Mouse (Mus musculus) stomach, postnatal 0 days (tissue): ENCODE data around the gene Dpysl5.

Experiments
- CTCF ChIP-seq: IDR thresholded peaks from 2 replicates; pipeline ENCODE4 v1.5.1; 2016; ENCODE audit warnings: antibody characterized with exemption, low read depth, mild to moderate bottlenecking, moderate library complexity
- EP300 ChIP-seq: optimal IDR thresholded peaks from 2 replicates; pipeline ENCODE3; 2016; ENCODE audit warnings: antibody characterized with exemption

DNA sequence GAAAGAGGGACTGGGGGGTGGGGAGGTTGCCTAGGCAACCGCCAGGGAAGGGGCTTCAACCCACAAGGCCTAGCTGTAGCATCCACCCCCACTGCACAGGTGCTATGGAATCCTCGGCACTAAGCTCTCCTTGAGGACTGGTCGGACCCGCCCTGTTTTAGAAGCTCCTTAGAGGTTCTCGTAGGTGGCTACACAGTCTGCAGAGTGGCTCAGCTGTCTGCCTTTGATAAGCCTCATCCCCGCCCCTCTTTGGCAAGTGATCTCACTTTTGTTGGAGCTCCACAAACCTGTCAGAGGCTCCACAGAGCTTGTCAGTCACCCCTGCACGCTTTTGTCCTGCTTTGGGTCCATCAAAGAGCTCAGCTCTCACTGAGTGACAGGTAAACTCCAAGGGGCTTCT, 86.1 kb downstream of the Dpysl5 start:
- TF ChIP-seq CTCF = no peak
- TF ChIP-seq EP300 = no peak
